Mouse (Mus musculus) MEL (cell line): ENCODE measurements around the gene Ccm2. TPM values are rescaled to one million over a fixed set of nuclear protein-coding genes. Genes with fewer than 3 reads are reported as not detected.

Experiments
- DNase-seq: peaks from one replicate; pipeline ENCODE4 v3.0.0; 2011; ENCODE audit warnings: low read depth, low spot score
- H3K27ac ChIP-seq: 2 replicates; pipeline ENCODE4 v1.5.1; 2012; ENCODE audit warnings: low read depth, mild to moderate bottlenecking, control low read depth, low read length, moderate library complexity; ENCODE audit not compliant: control insufficient read depth
- H3K27me3 ChIP-seq, 2 experiments: fragments of 150-350 bp in 1 of 2; sonication (generic) in 1 of 2; 2 replicates each; pipeline ENCODE4 v1.6.1; 2012; ENCODE audit warnings: low read length in 2 of 2, mild to moderate bottlenecking in 2 of 2, improper control_type of control experiment in 1 of 2, moderate library complexity in 1 of 2; ENCODE audit not compliant: insufficient read depth in 2 of 2, control insufficient read depth in 1 of 2
- H3K36me3 ChIP-seq, 2 experiments: 2 replicates each; pipeline ENCODE4 v1.6.1; 2012 to 2014; ENCODE audit warnings: low read length in 2 of 2, improper control_type of control experiment in 1 of 2, inconsistent platforms in 1 of 2, mild to moderate bottlenecking in 1 of 2; ENCODE audit not compliant: insufficient read depth in 2 of 2, control insufficient read depth in 1 of 2
- H3K4me1 ChIP-seq, 2 experiments: fragments of 150-350 bp in 1 of 2; sonication (generic) in 1 of 2; 2 replicates each; pipeline ENCODE4 v1.6.1; 2012; ENCODE audit warnings: low read length in 2 of 2, improper control_type of control experiment in 1 of 2, mild to moderate bottlenecking in 1 of 2; ENCODE audit not compliant: insufficient read depth in 2 of 2, control insufficient read depth in 1 of 2
- H3K4me3 ChIP-seq, 2 experiments: fragments of 150-350 bp in 1 of 2; sonication (generic) in 1 of 2; 2 replicates each; pipeline ENCODE4 v1.5.1; 2012; ENCODE audit warnings: low read depth in 2 of 2, low read length in 2 of 2, mild to moderate bottlenecking in 2 of 2, moderate library complexity in 2 of 2, control low read depth in 1 of 2, improper control_type of control experiment in 1 of 2; ENCODE audit not compliant: control insufficient read depth in 1 of 2, insufficient read depth in 1 of 2
- H3K79me2 ChIP-seq: 2 replicates; pipeline ENCODE4 v1.6.1; 2012; ENCODE audit warnings: mild to moderate bottlenecking, low read length, moderate library complexity; ENCODE audit not compliant: control insufficient read depth, poor library complexity, insufficient read depth
- H3K9ac ChIP-seq: 2 replicates; pipeline ENCODE4 v1.6.1; 2012; ENCODE audit warnings: low read depth, mild to moderate bottlenecking, control low read depth, low read length, moderate library complexity; ENCODE audit not compliant: control insufficient read depth, poor library complexity, severe bottlenecking
- H3K9me3 ChIP-seq: fragments of 150-350 bp; sonication (generic); replicated peaks from 2 replicates; pipeline ENCODE4 v1.6.1; 2012; ENCODE audit warnings: mild to moderate bottlenecking, low read length, improper control_type of control experiment, moderate library complexity; ENCODE audit not compliant: insufficient read depth
- EP300 ChIP-seq, 2 experiments: IDR thresholded peaks; 2 replicates each; pipeline ENCODE4 v1.6.1; 2011; ENCODE audit warnings: improper control_type of control experiment in 2 of 2, low read length in 2 of 2, low read depth in 1 of 2, mild to moderate bottlenecking in 1 of 2
- ETS1 ChIP-seq: IDR thresholded peaks from 2 replicates; pipeline ENCODE4 v1.6.1; 2012; ENCODE audit warnings: low read depth, mild to moderate bottlenecking, inconsistent platforms, low read length, improper control_type of control experiment, moderate library complexity
- GABPA ChIP-seq: IDR thresholded peaks from 2 replicates; pipeline ENCODE4 v1.6.1; 2012; ENCODE audit warnings: low read depth, mild to moderate bottlenecking, inconsistent platforms, low read length, improper control_type of control experiment, moderate library complexity
- GATA1 ChIP-seq: IDR thresholded peaks from 2 replicates; pipeline ENCODE4 v1.6.1; 2011; ENCODE audit warnings: low read depth, low read length, improper control_type of control experiment
- HCFC1 ChIP-seq: IDR thresholded peaks from 2 replicates; pipeline ENCODE4 v1.6.1; 2012; ENCODE audit warnings: low read depth, mild to moderate bottlenecking, inconsistent platforms, low read length, improper control_type of control experiment, moderate library complexity
- JUND ChIP-seq: IDR thresholded peaks from 2 replicates; pipeline ENCODE4 v1.6.1; 2011; ENCODE audit warnings: low read depth, mild to moderate bottlenecking, improper control_type of control experiment, low read length
- KAT2A ChIP-seq: conservative IDR thresholded peaks from 2 replicates; pipeline ENCODE4 v1.6.1; 2012; ENCODE audit warnings: low read depth, low read length, improper control_type of control experiment, inconsistent platforms
- MAFK ChIP-seq: IDR thresholded peaks from 2 replicates; pipeline ENCODE4 v1.6.1; 2011; ENCODE audit warnings: low read depth, mild to moderate bottlenecking, low read length, improper control_type of control experiment, borderline replicate concordance
- MAX ChIP-seq: IDR thresholded peaks from 2 replicates; pipeline ENCODE4 v1.6.1; 2011; ENCODE audit warnings: low read length, improper control_type of control experiment
- MYC ChIP-seq: IDR thresholded peaks from 2 replicates; pipeline ENCODE4 v1.6.1; 2011; ENCODE audit warnings: low read depth, mild to moderate bottlenecking, low read length, improper control_type of control experiment, moderate library complexity
- NELFE ChIP-seq: IDR thresholded peaks from 2 replicates; pipeline ENCODE4 v1.6.1; 2011; ENCODE audit warnings: low read depth, low read length, improper control_type of control experiment
- SIN3A ChIP-seq: IDR thresholded peaks from 2 replicates; pipeline ENCODE4 v1.6.1; 2012; ENCODE audit warnings: low read length, improper control_type of control experiment, inconsistent platforms
- SMC3 ChIP-seq: IDR thresholded peaks from 2 replicates; pipeline ENCODE4 v1.6.1; 2011; ENCODE audit warnings: low read depth, low read length, improper control_type of control experiment
- TAL1 ChIP-seq: IDR thresholded peaks from 2 replicates; pipeline ENCODE4 v1.6.1; 2012; ENCODE audit warnings: mild to moderate bottlenecking, inconsistent platforms, low read length, moderate library complexity, mixed read lengths
- TBP ChIP-seq: IDR thresholded peaks from 2 replicates; pipeline ENCODE4 v1.8.0; 2011; ENCODE audit warnings: low read depth, low read length, improper control_type of control experiment
- UBTF ChIP-seq: IDR thresholded peaks from 2 replicates; pipeline ENCODE4 v1.6.1; 2012; ENCODE audit warnings: low read depth, mild to moderate bottlenecking, inconsistent platforms, low read length, improper control_type of control experiment, moderate library complexity, borderline replicate concordance; ENCODE audit not compliant: insufficient read depth
- polyA plus RNA-seq, 2 experiments: library from polyadenylated mRNA; stranded (reverse) in 1 of 2; unstranded in 1 of 2; fragments of >175 nt in 1 of 2; fragments of >200 nt in 1 of 2; gene quantifications; 2 replicates each; pipeline versions ENCODE4 v1.2.1 to v1.2.4; 2012; ENCODE audit warnings: low replicate concordance in 2 of 2, low read depth in 1 of 2; ENCODE audit not compliant: insufficient read length in 2 of 2, insufficient read depth in 1 of 2, missing spikeins in 1 of 2
- total RNA-seq: library from RNA; depleted of rRNA; stranded (reverse); fragments of 300-350 nt; gene quantifications from 2 replicates; pipeline ENCODE4 v1.2.3, GENCODE M21; 2012

Gene Ccm2
- total and polyA plus RNA-seq, 3 experiments, result 49.2 to 66.4 TPM; not detected in 1

- Histone ChIP-seq H3K4me1 (peaks cover 7 to 16% of the 10 kb centered on the region in 2 experiments), H3K9me3 (no peaks in the 10 kb centered on the region), H3K79me2 (no peaks in the 10 kb centered on the region), H3K36me3 (peaks cover 19 to 22% of the 10 kb centered on the region in 2 experiments), H3K9ac (no peak overlapping the region), H3K27ac (no peak overlapping the region), H3K27me3 (no peaks in the 10 kb centered on the region), H3K4me3 (no peak overlapping the region)
- TF ChIP-seq EP300 (IDR thresholded peaks at IDR 0.05; ENCODE audit: low read depth in 1 of 2, low read length in 2 of 2) (peak; percentile 48 to 54; a peak in 2 of 4 replicates), ETS1 (no peak), TAL1 (peak; percentile 47), GATA1 (peak; percentile 46)
- peak; percentile 57 for DNase-seq
Measured at GRCm38 (mm10) chr11:6590933-6591675, 44.4 kb downstream of the Ccm2 start.

GRCm38 (mm10) chr11:6593406-6593805 lies 46.7 kb downstream of the Ccm2 start:
- no peak for DNase-seq
- H3K4me3 ChIP-seq, result no peak overlapping the region
- TF ChIP-seq MYC, result no peak
- no peak for TF ChIP-seq TAL1
- no peak for TF ChIP-seq JUND
- TF ChIP-seq HCFC1, result no peak
- no peak for TF ChIP-seq TBP
- no peak for TF ChIP-seq GABPA
- no peak for TF ChIP-seq KAT2A
- TF ChIP-seq MAFK, result no peak
- no peak for TF ChIP-seq UBTF
- TF ChIP-seq ETS1, result no peak
- no peak for TF ChIP-seq SMC3
- TF ChIP-seq SIN3A, result no peak
- no peak for TF ChIP-seq NELFE
- no peak for TF ChIP-seq MAX
- H3K27me3 ChIP-seq, result no peaks in the 10 kb centered on the region
- peaks cover 9 to 22% of the 10 kb centered on the region in 2 experiments for H3K36me3 ChIP-seq
- no peak overlapping the region for H3K27ac ChIP-seq
- H3K79me2 ChIP-seq, result no peaks in the 10 kb centered on the region
- H3K9me3 ChIP-seq, result no peaks in the 10 kb centered on the region
- peaks cover 0 to 9% of the 10 kb centered on the region in 2 experiments; a peak in 3 of 4 replicates for H3K4me1 ChIP-seq
- no peak overlapping the region for H3K9ac ChIP-seq
